Mouse (Mus musculus): ENCODE results near the gene Ms4a3.

Ms4a3 gene

GRCm38 (mm10) chr19:11640732-11641131 is at the start of gene Ms4a3:
Ms4a3 (minus strand) TSS chr19:11640851.
- in situ Hi-C loops (cut with MboI; ENCODE audit: unreplicated experiment in 2 of 2) = no loop called here

- in situ Hi-C loops (cut with MboI; ENCODE audit: unreplicated experiment in 2 of 2) = no loop called here
Observed at GRCm38 (mm10) chr19:11661562-11661961, 20.9 kb upstream of the Ms4a3 start.

GRCm38 (mm10) chr19:11660459-11660858 is 19.8 kb upstream of the Ms4a3 start, which contains the start of gene Oosp2:
Oosp2 (minus strand) TSS chr19:11660559.
- in situ Hi-C loops (cut with MboI; ENCODE audit: unreplicated experiment in 2 of 2) = no loop called here

- in situ Hi-C loops (cut with MboI; ENCODE audit: unreplicated experiment in 2 of 2) = no loop called here
Observed at GRCm38 (mm10) chr19:11659142-11659541, 18.5 kb upstream of the Ms4a3 start.

- in situ Hi-C loops (cut with MboI; ENCODE audit: unreplicated experiment in 2 of 2) = no loop called here
Observed at GRCm38 (mm10) chr19:11649564-11649963, 8.9 kb upstream of the Ms4a3 start.

- in situ Hi-C loops (cut with MboI; ENCODE audit: unreplicated experiment in 2 of 2) = no loop called here
Observed at GRCm38 (mm10) chr19:11646166-11646565, 5.5 kb upstream of the Ms4a3 start.

GRCm38 (mm10) chr19:11639038-11639437 is 1.6 kb downstream of the Ms4a3 start:
- in situ Hi-C loops (cut with MboI; ENCODE audit: unreplicated experiment in 2 of 2) = no loop called here

GRCm38 (mm10) chr19:11635572-11635971 is 5.1 kb downstream of the Ms4a3 start:
- in situ Hi-C loops (cut with MboI; ENCODE audit: unreplicated experiment in 2 of 2) = no loop called here

- in situ Hi-C loops (cut with MboI; ENCODE audit: unreplicated experiment in 2 of 2) = no loop called here
Observed at GRCm38 (mm10) chr19:11634330-11634729, 6.3 kb downstream of the Ms4a3 start.

GRCm38 (mm10) chr19:11633732-11634131 is 6.9 kb downstream of the Ms4a3 start:
- in situ Hi-C loops (cut with MboI; ENCODE audit: unreplicated experiment in 2 of 2) = no loop called here

GRCm38 (mm10) chr19:11625231-11625630 is 15.4 kb downstream of the Ms4a3 start:
- in situ Hi-C loops (cut with MboI; ENCODE audit: unreplicated experiment in 2 of 2) = no loop called here

GRCm38 (mm10) chr19:11624800-11625199 is 15.9 kb downstream of the Ms4a3 start:
- in situ Hi-C loops (cut with MboI; ENCODE audit: unreplicated experiment in 2 of 2) = loop anchor here in 1 of 2 experiments (25.0 kb wide), 2 partner anchors 313 to 788 kb away; partner anchors contain the start of gene Olfr1441

GRCm38 (mm10) chr19:11623551-11623950 is 17.1 kb downstream of the Ms4a3 start, which contains the start of gene Ms4a2:
Ms4a2 (minus strand) TSS chr19:11623719.
- in situ Hi-C loops (cut with MboI; ENCODE audit: unreplicated experiment in 2 of 2) = loop anchor here in 1 of 2 experiments (25.0 kb wide), 2 partner anchors 314 to 789 kb away; partner anchors contain the start of gene Olfr1441

GRCm38 (mm10) chr19:11617983-11618382 is 22.7 kb downstream of the Ms4a3 start:
- in situ Hi-C loops (cut with MboI; ENCODE audit: unreplicated experiment in 2 of 2) = loop anchor here (10.0 to 25.0 kb wide), 3 partner anchors 297 to 794 kb away; partner anchors contain the start of genes Olfr1441 (in 1 of the 2) and Patl1 (in 1 of the 2)

GRCm38 (mm10) chr19:11614805-11615204 is 25.8 kb downstream of the Ms4a3 start:
- in situ Hi-C loops (cut with MboI; ENCODE audit: unreplicated experiment in 2 of 2) = loop anchor here (5.0 to 25.0 kb wide), 4 partner anchors 300 to 797 kb away; partner anchors contain the start of genes Olfr1441 (in 1 of the 2) and Patl1 (in 1 of the 2)

- in situ Hi-C loops (cut with MboI; ENCODE audit: unreplicated experiment in 2 of 2) = loop anchor here (5.0 to 25.0 kb wide), 4 partner anchors 301 to 798 kb away; partner anchors contain the start of genes Olfr1441 (in 1 of the 2) and Patl1 (in 1 of the 2)
Observed at GRCm38 (mm10) chr19:11613776-11614443, 26.7 kb downstream of the Ms4a3 start.

- in situ Hi-C loops (cut with MboI; ENCODE audit: unreplicated experiment in 2 of 2) = loop anchor here (5.0 to 25.0 kb wide), 4 partner anchors 302 to 799 kb away; partner anchors contain the start of genes Olfr1441 (in 1 of the 2) and Patl1 (in 1 of the 2)
Observed at GRCm38 (mm10) chr19:11613084-11613483, 27.6 kb downstream of the Ms4a3 start.

- in situ Hi-C loops (cut with MboI; ENCODE audit: unreplicated experiment in 2 of 2) = loop anchor here (5.0 to 25.0 kb wide), 4 partner anchors 303 to 800 kb away; partner anchors contain the start of genes Olfr1441 (in 1 of the 2) and Patl1 (in 1 of the 2)
Observed at GRCm38 (mm10) chr19:11612293-11612692, 28.4 kb downstream of the Ms4a3 start.

- in situ Hi-C loops (cut with MboI; ENCODE audit: unreplicated experiment in 2 of 2) = loop anchor here (5.0 to 25.0 kb wide), 4 partner anchors 303 to 801 kb away; partner anchors contain the start of genes Olfr1441 (in 1 of the 2) and Patl1 (in 1 of the 2)
Observed at GRCm38 (mm10) chr19:11611541-11611945, 29.1 kb downstream of the Ms4a3 start.

- in situ Hi-C loops (cut with MboI; ENCODE audit: unreplicated experiment in 2 of 2) = loop anchor here (5.0 to 25.0 kb wide), 9 partner anchors 159 to 807 kb away; partner anchors contain the start of gene Olfr1441 (in 2 of the 2)
Observed at GRCm38 (mm10) chr19:11608172-11608571, 32.5 kb downstream of the Ms4a3 start.

- in situ Hi-C loops (cut with MboI; ENCODE audit: unreplicated experiment in 2 of 2) = loop anchor here (5.0 to 25.0 kb wide), 10 partner anchors 163 to 810 kb away; partner anchors contain the start of gene Olfr1441 (in 2 of the 2)
Observed at GRCm38 (mm10) chr19:11604603-11605002, 36.0 kb downstream of the Ms4a3 start, which contains the start of gene Ms4a6d. Ms4a6d (minus strand) TSS chr19:11604849.
